Mouse (Mus musculus) embryo, embryonic 11.5 days (tissue): ENCODE measurements at regions not wholly inside any gene's neighbourhood (a gene's known extent, or its start where the extent isn't known, plus 50 kb on each side); places are given as distances from the start of the nearest gene placed in this dataset.

Source experiments
- DNase-seq: peaks from one replicate; pipeline ENCODE4 v3.0.0-alpha.2; 2012; ENCODE audit warnings: low read depth, low spot score

DNA sequence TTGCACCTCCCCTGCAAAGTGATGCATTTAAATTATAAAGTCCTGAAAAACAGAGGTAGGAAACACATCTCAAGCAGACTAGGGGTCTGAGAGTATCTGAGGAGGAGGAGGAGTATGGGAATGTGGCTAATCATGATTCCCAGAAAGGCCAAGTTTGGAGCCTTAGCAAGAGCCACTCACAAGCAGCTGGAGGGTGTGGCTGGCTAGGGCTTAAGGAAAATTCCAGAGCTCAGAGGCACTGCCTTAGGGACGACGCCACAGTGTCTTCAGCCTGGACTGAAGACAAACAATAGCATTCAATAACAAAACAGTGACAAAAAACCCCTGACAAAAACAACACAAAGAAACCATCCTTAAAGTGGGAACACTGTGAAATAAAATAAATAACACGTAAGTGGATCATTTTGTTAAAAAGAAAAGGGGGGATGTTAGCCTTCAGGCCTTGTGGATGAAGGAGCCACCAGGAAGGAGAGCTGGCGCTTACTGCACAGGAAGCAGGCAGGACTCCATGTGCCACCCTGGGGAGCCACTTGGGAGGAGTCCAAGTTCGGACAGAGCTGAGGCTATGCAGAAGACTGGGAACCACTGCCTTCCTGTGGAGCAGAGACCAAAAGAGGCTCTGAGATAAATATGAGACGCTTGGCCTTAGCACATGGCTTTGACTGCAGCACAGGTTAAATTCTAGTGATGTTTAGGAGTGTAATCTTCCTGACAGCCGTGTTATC, 56.6 kb upstream of the Serpine2 start:
- DNase-seq, result no peak
